Mouse (Mus musculus) liver, postnatal 0 days (tissue): ENCODE data around the gene Nrtn. TPM values are rescaled to one million over a fixed set of nuclear protein-coding genes. Genes with fewer than 3 reads are reported as not detected.
A peak's percentile ranks its signal among the peaks of the same experiment; 100 is the strongest.

ENCODE experiments used
- ATAC-seq: fragments of 200-750 bp; cut with Nextera tagmentation; 2 replicates; pipeline ENCODE4 v1.8.0; 2017; ENCODE audit warnings: mild to moderate bottlenecking, moderate library complexity
- DNase-seq: peaks from one replicate; pipeline ENCODE4 v3.0.0-alpha.2; 2016
- H3K27ac ChIP-seq: fragments of 300-500 bp; sonication (generic); 2 replicates; pipeline ENCODE4 v1.5.1; 2014; ENCODE audit warnings: antibody characterized with exemption, moderate library complexity, mild to moderate bottlenecking, low read depth
- H3K27me3 ChIP-seq: fragments of 300-500 bp; sonication (generic); 2 replicates; pipeline ENCODE4 v1.6.1; 2014; ENCODE audit warnings: low read length, control low read depth, mixed read lengths; ENCODE audit not compliant: insufficient read depth
- H3K36me3 ChIP-seq: fragments of 300-500 bp; sonication (generic); replicated peaks from 2 replicates; pipeline ENCODE4 v1.6.1; 2014; ENCODE audit warnings: mild to moderate bottlenecking, control low read depth, low read length, moderate library complexity, mixed read lengths; ENCODE audit not compliant: insufficient read depth
- H3K4me1 ChIP-seq: fragments of 300-500 bp; sonication (generic); 2 replicates; pipeline ENCODE4 v1.6.1; 2014; ENCODE audit warnings: antibody characterized with exemption, mild to moderate bottlenecking, control low read depth; ENCODE audit not compliant: insufficient read depth
- H3K4me2 ChIP-seq: fragments of 300-500 bp; sonication (generic); 2 replicates; pipeline ENCODE4 v1.6.1; 2014; ENCODE audit warnings: low read depth, mild to moderate bottlenecking, low read length, moderate library complexity, mixed read lengths
- H3K4me3 ChIP-seq: fragments of 300-500 bp; sonication (generic); 2 replicates; pipeline ENCODE4 v1.5.1; 2014; ENCODE audit warnings: low read depth, low read length
- H3K9ac ChIP-seq: fragments of 300-500 bp; sonication (generic); replicated peaks from 2 replicates; pipeline ENCODE4 v1.6.1; 2014; ENCODE audit warnings: mild to moderate bottlenecking, moderate library complexity
- H3K9me3 ChIP-seq: fragments of 300-500 bp; sonication (generic); 2 replicates; pipeline ENCODE4 v1.6.1; 2016; ENCODE audit warnings: mild to moderate bottlenecking, control low read depth, low read length, mixed read lengths
- CTCF ChIP-seq: sonication (generic); IDR thresholded peaks from 2 replicates; pipeline ENCODE4 v1.5.1; 2016; ENCODE audit warnings: antibody characterized with exemption, low read depth
- EP300 ChIP-seq: IDR thresholded peaks from 2 replicates; pipeline ENCODE4 v1.6.1; 2016; ENCODE audit warnings: antibody characterized with exemption, low read depth, mild to moderate bottlenecking
- WGBS: fragments of 180-500 bp; shearing (Covaris S2); extraction: QIAGEN DNeasy Blood & Tissue Kit; methylation state at CpG from one replicate; pipeline ENCODE4 v1.1.7; 2014; ENCODE audit not compliant: insufficient replicate concordance; 5-methylcytosine and 5-hydroxymethylcytosine counted together
- polyA plus RNA-seq: library from polyadenylated mRNA; unstranded; fragments of >200 nt; fragmentation: Nextera tagmentation; extraction: Ambion mirVana; gene quantifications from 2 replicates; pipeline ENCODE4 v1.2.1, GENCODE M21; 2015

Nrtn gene
- polyA plus RNA-seq, 1 experiment from 2014 or later, result 1.2 TPM

- Histone ChIP-seq H3K9ac (no peak within 1 kb of the TSS), H3K4me1 (peaks cover 6% of the 10 kb centered on the region), H3K9me3 (no peaks in the 10 kb centered on the region), H3K27me3 (no peaks in the 10 kb centered on the region), H3K4me3 (no peak within 1 kb of the TSS), H3K36me3 (peaks cover 24% of the 10 kb centered on the region), H3K27ac (no peak within 1 kb of the TSS), H3K4me2 (no peak within 1 kb of the TSS)
- WGBS, result 83% methylated on average over 5 of the region's 5 CpGs
- ATAC-seq (no peak), DNase-seq (no peak)
- no peak for TF ChIP-seq EP300
- TF ChIP-seq CTCF, result no peak
Observed at GRCm38 (mm10) chr17:56769950-56770349, 12.6 kb upstream of the Nrtn start, which contains the start of gene Prr22. Gene Prr22 (plus strand): TSS chr17:56770250.

- no peak overlapping the region for H3K9ac ChIP-seq
- 93% methylated on average over 11 of the region's 11 CpGs for WGBS
Observed at GRCm38 (mm10) chr17:56768941-56769340, 11.6 kb upstream of the Nrtn start.

GRCm38 (mm10) chr17:56767531-56768135 is 10.3 kb upstream of the Nrtn start:
- 90% methylated on average over 28 of the region's 29 CpGs for WGBS
- H3K4me3 ChIP-seq, result no peak overlapping the region
- no peak overlapping the region for H3K27ac ChIP-seq
- no peak overlapping the region for H3K9ac ChIP-seq
- ATAC-seq (no peak), DNase-seq (no peak)
- peaks cover 24% of the 10 kb centered on the region for H3K36me3 ChIP-seq
- no peaks in the 10 kb centered on the region for H3K9me3 ChIP-seq
- H3K4me2 ChIP-seq, result no peak overlapping the region
- peaks cover 19% of the 10 kb centered on the region for H3K4me1 ChIP-seq
- TF ChIP-seq EP300 (no peak), CTCF (no peak)
- no peaks in the 10 kb centered on the region for H3K27me3 ChIP-seq

More at GRCm38 (mm10) chr17:56768941-56769340, 11.6 kb upstream of the Nrtn start:
- no peaks in the 10 kb centered on the region for H3K27me3 ChIP-seq
- no peak for DNase-seq
- H3K36me3 ChIP-seq, result peaks cover 24% of the 10 kb centered on the region
- no peak overlapping the region for H3K27ac ChIP-seq
- H3K9me3 ChIP-seq, result no peaks in the 10 kb centered on the region
- H3K4me2 ChIP-seq, result no peak overlapping the region
- H3K4me3 ChIP-seq, result no peak overlapping the region
- no peak for ATAC-seq
- peaks cover 8% of the 10 kb centered on the region for H3K4me1 ChIP-seq
- no peak for TF ChIP-seq CTCF
- TF ChIP-seq EP300, result no peak

- no peaks in the 10 kb centered on the region for H3K27me3 ChIP-seq
- H3K9ac ChIP-seq, result no peak overlapping the region
- H3K4me2 ChIP-seq, result no peak overlapping the region
- H3K9me3 ChIP-seq, result no peaks in the 10 kb centered on the region
- ATAC-seq (no peak), DNase-seq (no peak)
- WGBS, result 94% methylated on average over 27 of the region's 27 CpGs
- no peak overlapping the region for H3K4me3 ChIP-seq
- no peak for TF ChIP-seq CTCF
- TF ChIP-seq EP300, result no peak
- peaks cover 24% of the 10 kb centered on the region for H3K36me3 ChIP-seq
- peaks cover 26% of the 10 kb centered on the region for H3K4me1 ChIP-seq
- H3K27ac ChIP-seq, result no peak overlapping the region
Observed at GRCm38 (mm10) chr17:56766631-56767405, 9.5 kb upstream of the Nrtn start.

- 47% methylated on average over 12 of the region's 12 CpGs for WGBS
- peak overlapping the region; percentile 77 for H3K4me2 ChIP-seq
- H3K4me1 ChIP-seq, result peaks cover 34% of the 10 kb centered on the region
- no peak for ATAC-seq
- H3K9ac ChIP-seq, result peak overlapping the region; percentile 78
- peaks cover 24% of the 10 kb centered on the region for H3K36me3 ChIP-seq
- no peak for DNase-seq
- H3K4me3 ChIP-seq, result peak overlapping the region; percentile 72
- no peak for TF ChIP-seq CTCF
- no peak for TF ChIP-seq EP300
- peak overlapping the region; percentile 92; the same call in 1 of the 2 replicates for H3K27ac ChIP-seq
- no peaks in the 10 kb centered on the region for H3K9me3 ChIP-seq
- no peaks in the 10 kb centered on the region for H3K27me3 ChIP-seq
Observed at GRCm38 (mm10) chr17:56765431-56765830, 8.1 kb upstream of the Nrtn start.

GRCm38 (mm10) chr17:56764474-56765354 is 7.4 kb upstream of the Nrtn start, which contains the start of gene Dus3l:
Gene Dus3l (plus strand): TSS chr17:56764757.
- WGBS, result under 1% methylated on average over 56 of the region's 58 CpGs

More at GRCm38 (mm10) chr17:56764474-56765354, 7.4 kb upstream of the Nrtn start, which contains the start of gene Dus3l:
- peak within 1 kb of the TSS; percentile 78 for H3K9ac ChIP-seq
- H3K4me1 ChIP-seq, result peaks cover 34% of the 10 kb centered on the region
- H3K9me3 ChIP-seq, result no peaks in the 10 kb centered on the region
- H3K27me3 ChIP-seq, result no peaks in the 10 kb centered on the region
- TF ChIP-seq EP300, result no peak
- no peak for TF ChIP-seq CTCF
- peak within 1 kb of the TSS; percentile 92 for H3K27ac ChIP-seq
- peak; percentile 87 for ATAC-seq
- H3K36me3 ChIP-seq, result peaks cover 24% of the 10 kb centered on the region
- H3K4me3 ChIP-seq, result peak within 1 kb of the TSS; percentile 72
- peak within 1 kb of the TSS; percentile 92 for H3K4me2 ChIP-seq
- DNase-seq, result peak; percentile 90
